Mouse (Mus musculus) liver, adult 2 months (tissue): ENCODE results near the gene Wasl. TPM values are rescaled to one million over a fixed set of nuclear protein-coding genes. Genes with fewer than 3 reads are reported as not detected.

Experiments
- DNase-seq: peaks from one replicate; pipeline ENCODE4 v3.0.0-alpha.2; 2011; ENCODE audit warnings: low read depth, low spot score; ENCODE audit errors: extremely low read depth
- H3K27ac ChIP-seq: fragments of 200-500 bp; replicated peaks from 2 replicates; pipeline ENCODE4 v1.5.1; 2012; ENCODE audit warnings: low read depth, mild to moderate bottlenecking, control low read depth, inconsistent platforms, low read length; ENCODE audit not compliant: insufficient read depth
- H3K27me3 ChIP-seq: fragments of 200-500 bp; 2 replicates; pipeline ENCODE4 v1.6.1; 2012; ENCODE audit warnings: mild to moderate bottlenecking, moderate library complexity, low read length, inconsistent platforms; ENCODE audit not compliant: control insufficient read depth, insufficient read depth
- H3K36me3 ChIP-seq: fragments of 200-500 bp; 2 replicates; pipeline ENCODE4 v1.6.1; 2012; ENCODE audit warnings: low read length, inconsistent platforms; ENCODE audit not compliant: control insufficient read depth, insufficient read depth
- H3K4me1 ChIP-seq: fragments of 200-500 bp; 2 replicates; pipeline ENCODE4 v1.6.1; 2011; ENCODE audit warnings: low read length; ENCODE audit not compliant: control insufficient read depth, insufficient read depth
- H3K4me3 ChIP-seq: fragments of 200-500 bp; 2 replicates; pipeline ENCODE4 v1.5.1; 2011; ENCODE audit warnings: low read depth, mild to moderate bottlenecking, control low read depth, low read length, moderate library complexity; ENCODE audit not compliant: insufficient read depth
- H3K79me2 ChIP-seq: fragments of 200-500 bp; 2 replicates; pipeline ENCODE4 v1.6.1; 2012; ENCODE audit warnings: inconsistent platforms, mild to moderate bottlenecking, low read length, moderate library complexity; ENCODE audit not compliant: control insufficient read depth, insufficient read depth
- H3K9ac ChIP-seq: fragments of 200-500 bp; 2 replicates; pipeline ENCODE4 v1.6.1; 2012; ENCODE audit warnings: low read depth, mild to moderate bottlenecking, control low read depth, inconsistent platforms, low read length
- CTCF ChIP-seq: fragments of 200-500 bp; IDR thresholded peaks from 2 replicates; pipeline ENCODE4 v1.5.1; 2011; ENCODE audit warnings: low read depth, low read length, control low read depth
- POLR2A ChIP-seq: fragments of 200-500 bp; IDR thresholded peaks from 2 replicates; pipeline ENCODE4 v1.6.1; 2011; ENCODE audit warnings: low read length, control low read depth; ENCODE audit not compliant: insufficient read depth; ENCODE audit errors: extremely low read depth
- WGBS: fragments of 180-500 bp; shearing (Covaris S2); methylation state at CpG from one replicate; pipeline ENCODE4 v1.1.7; 2018; 5-methylcytosine and 5-hydroxymethylcytosine counted together
- polyA plus RNA-seq: library from polyadenylated mRNA; depleted of rRNA; stranded (reverse); fragments of >200 nt; gene quantifications from 2 replicates; pipeline ENCODE4 v1.2.3, GENCODE M21; 2012
- total RNA-seq: library from RNA; depleted of rRNA; stranded (reverse); fragments of >200 nt; gene quantifications from 2 replicates; pipeline ENCODE4 v1.2.3, GENCODE M21; 2014

The Wasl gene
- total and polyA plus RNA-seq, 2 experiments = 29.4 to 36.9 TPM

DNA sequence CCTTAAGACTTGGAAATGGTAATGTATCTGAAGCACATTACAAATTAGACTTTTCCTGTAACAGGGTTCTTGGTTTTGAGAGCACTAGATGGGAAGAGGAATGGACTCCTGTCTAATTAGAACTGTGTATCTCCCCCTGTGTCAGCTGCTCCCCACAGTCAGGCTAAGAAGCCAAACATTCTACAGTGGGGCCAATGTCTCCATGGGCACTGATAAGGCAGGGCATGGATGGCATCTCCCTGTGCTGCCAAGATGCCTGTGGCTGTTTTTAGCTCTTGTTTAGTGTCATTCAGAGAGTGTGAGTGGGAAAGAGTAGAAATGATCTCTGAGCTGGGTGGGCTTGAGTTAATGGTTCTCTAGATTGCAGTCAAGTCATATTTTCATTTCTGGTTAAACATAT, 91.5 kb downstream of the Wasl start:
- no peak overlapping the region for H3K9ac ChIP-seq
- H3K27ac ChIP-seq = no peak overlapping the region
- H3K4me1 ChIP-seq = no peaks in the 10 kb centered on the region
- TF ChIP-seq CTCF = no peak
- no peak for TF ChIP-seq POLR2A
- H3K27me3 ChIP-seq = no peaks in the 10 kb centered on the region
- no peaks in the 10 kb centered on the region for H3K79me2 ChIP-seq
- H3K36me3 ChIP-seq = no peaks in the 10 kb centered on the region
- no peak for DNase-seq
- no peak overlapping the region for H3K4me3 ChIP-seq

DNA sequence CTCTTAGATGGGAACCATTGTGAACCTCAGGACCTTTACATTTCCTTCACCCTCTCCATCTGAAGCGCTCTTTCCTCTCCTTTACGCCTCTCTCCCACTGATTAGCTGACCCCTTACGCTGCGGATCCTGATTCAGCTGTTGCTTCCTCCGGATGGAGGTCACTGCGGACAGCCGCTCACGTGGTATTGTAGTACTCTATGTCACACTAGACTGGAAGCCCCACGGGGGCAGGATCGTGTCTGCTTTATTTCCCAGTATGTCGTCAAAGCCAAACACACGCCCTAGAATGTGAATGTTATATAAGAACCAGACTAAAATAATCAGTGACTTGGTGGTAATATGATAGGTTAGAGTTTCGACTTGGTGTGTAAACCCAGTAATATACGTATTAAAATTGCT, 92.4 kb downstream of the Wasl start:
- no peak overlapping the region for H3K27ac ChIP-seq
- no peaks in the 10 kb centered on the region for H3K79me2 ChIP-seq

GRCm38 (mm10) chr6:24571126-24571525, 93.7 kb downstream of the Wasl start:
- Histone ChIP-seq H3K4me3 (no peak overlapping the region), H3K9ac (no peak overlapping the region), H3K36me3 (no peaks in the 10 kb centered on the region), H3K27ac (peak overlapping the region; percentile 27), H3K4me1 (no peaks in the 10 kb centered on the region), H3K27me3 (no peaks in the 10 kb centered on the region), H3K79me2 (no peaks in the 10 kb centered on the region)
- peak; percentile 23 for DNase-seq
- 76% methylated on average over 6 of the region's 6 CpGs for WGBS
- TF ChIP-seq POLR2A (no peak), CTCF (no peak)

More for the DNA sequence above, 92.4 kb downstream of the Wasl start:
- TF ChIP-seq CTCF (no peak), POLR2A (no peak)
- Histone ChIP-seq H3K9ac (no peak overlapping the region), H3K4me1 (no peaks in the 10 kb centered on the region), H3K36me3 (no peaks in the 10 kb centered on the region), H3K4me3 (no peak overlapping the region), H3K27me3 (no peaks in the 10 kb centered on the region)
- no peak for DNase-seq
- 83% methylated on average over 14 of the region's 14 CpGs for WGBS

GRCm38 (mm10) chr6:24570278-24570677, 94.5 kb downstream of the Wasl start:
- WGBS = 74% methylated on average over 11 of the region's 11 CpGs
- Histone ChIP-seq H3K36me3 (no peaks in the 10 kb centered on the region), H3K27me3 (no peaks in the 10 kb centered on the region), H3K27ac (peak overlapping the region; percentile 24; the same call in 1 of the 2 replicates), H3K9ac (no peak overlapping the region), H3K4me1 (no peaks in the 10 kb centered on the region), H3K4me3 (no peak overlapping the region), H3K79me2 (no peaks in the 10 kb centered on the region)
- TF ChIP-seq POLR2A = no peak
- TF ChIP-seq CTCF = no peak
- no peak for DNase-seq

GRCm38 (mm10) chr6:24569711-24570110, 95.1 kb downstream of the Wasl start:
- no peak for TF ChIP-seq CTCF
- TF ChIP-seq POLR2A = no peak
- no peak for DNase-seq
- Histone ChIP-seq H3K79me2 (no peaks in the 10 kb centered on the region), H3K27me3 (no peaks in the 10 kb centered on the region), H3K27ac (no peak overlapping the region), H3K4me3 (no peak overlapping the region), H3K9ac (no peak overlapping the region), H3K36me3 (no peaks in the 10 kb centered on the region), H3K4me1 (no peaks in the 10 kb centered on the region)
- WGBS = 93% methylated on average over 1 of the region's 1 CpGs

- H3K36me3 ChIP-seq = no peaks in the 10 kb centered on the region
- no peak overlapping the region for H3K9ac ChIP-seq
- no peaks in the 10 kb centered on the region for H3K27me3 ChIP-seq
- H3K4me1 ChIP-seq = no peaks in the 10 kb centered on the region
- peak; percentile 24 for DNase-seq
- TF ChIP-seq CTCF (no peak; the same call in 1 of the 2 replicates), POLR2A (no peak)
- no peak overlapping the region for H3K27ac ChIP-seq
- no peak overlapping the region for H3K4me3 ChIP-seq
- no peaks in the 10 kb centered on the region for H3K79me2 ChIP-seq
- WGBS = 77% methylated on average over 5 of the region's 5 CpGs
Observed at GRCm38 (mm10) chr6:24568963-24569362, 95.8 kb downstream of the Wasl start.
